Mouse (Mus musculus) kidney, embryonic 16.5 days (tissue): ENCODE data around the gene Ctdnep1. TPM values are rescaled to one million over a fixed set of nuclear protein-coding genes. Genes with fewer than 3 reads are reported as not detected.
"Not testable (repeated sequence)": the region's sequence is repeated elsewhere in the genome, so short reads cannot be mapped to it uniquely, and the experiment has no call there.

Experiments
- ATAC-seq: fragments of 200-750 bp; cut with Nextera tagmentation; 2 replicates; pipeline ENCODE4 v1.8.0; 2017; ENCODE audit warnings: moderate TSS enrichment; ENCODE audit not compliant: low FRiP score, low TSS enrichment
- H3K27ac ChIP-seq: fragments of 300-500 bp; sonication (generic); 2 replicates; pipeline ENCODE4 v1.5.1; 2014; ENCODE audit warnings: low read length
- H3K27me3 ChIP-seq: fragments of 300-500 bp; sonication (generic); 2 replicates; pipeline ENCODE4 v1.6.1; 2014; ENCODE audit warnings: low read length, control low read depth, mixed read lengths; ENCODE audit not compliant: insufficient read depth
- H3K36me3 ChIP-seq: fragments of 300-500 bp; sonication (generic); 2 replicates; pipeline ENCODE4 v1.6.1; 2014; ENCODE audit warnings: low read length, control low read depth, mixed read lengths; ENCODE audit not compliant: insufficient read depth
- H3K4me1 ChIP-seq: fragments of 300-500 bp; sonication (generic); 2 replicates; pipeline ENCODE4 v1.6.1; 2014; ENCODE audit warnings: low read length, control low read depth, mixed read lengths; ENCODE audit not compliant: insufficient read depth
- H3K4me2 ChIP-seq: fragments of 300-500 bp; sonication (generic); replicated peaks from 2 replicates; pipeline ENCODE4 v1.6.1; 2014; ENCODE audit warnings: low read depth, low read length
- H3K4me3 ChIP-seq: fragments of 300-500 bp; sonication (generic); 2 replicates; pipeline ENCODE4 v1.5.1; 2014; ENCODE audit warnings: mild to moderate bottlenecking, low read length
- H3K9ac ChIP-seq: fragments of 300-500 bp; sonication (generic); replicated peaks from 2 replicates; pipeline ENCODE4 v1.6.1; 2014; ENCODE audit warnings: low read length
- H3K9me3 ChIP-seq: fragments of 300-500 bp; sonication (generic); 2 replicates; pipeline ENCODE4 v1.6.1; 2016; ENCODE audit warnings: low read length, control low read depth
- WGBS: fragments of 180-500 bp; shearing (Covaris S2); extraction: QIAGEN DNeasy Blood & Tissue Kit; methylation state at CpG from one replicate; pipeline ENCODE4 v1.1.7; 2014; 5-methylcytosine and 5-hydroxymethylcytosine counted together
- polyA plus RNA-seq: library from polyadenylated mRNA; unstranded; fragments of >200 nt; fragmentation: Nextera tagmentation; extraction: Ambion mirVana; gene quantifications from 2 replicates; pipeline ENCODE4 v1.2.1, GENCODE M21; 2015

Gene Ctdnep1
- polyA plus RNA-seq, 1 experiment from 2014 or later = 35.8 TPM

- peak; percentile 94 for ATAC-seq
- Histone ChIP-seq H3K36me3 (peaks cover 6% of the 10 kb centered on the region; the same call in 1 of the 2 replicates), H3K4me2 (peak within 1 kb of the TSS; percentile 82), H3K27me3 (no peaks in the 10 kb centered on the region; the same call in 1 of the 2 replicates), H3K9ac (peak within 1 kb of the TSS; percentile 72), H3K27ac (peak within 1 kb of the TSS; percentile 92), H3K4me3 (peak within 1 kb of the TSS; percentile 64), H3K4me1 (peaks cover 22% of the 10 kb centered on the region), H3K9me3 (no peaks in the 10 kb centered on the region)
- under 1% methylated on average over 34 of the region's 34 CpGs for WGBS
These were observed 32.7 kb upstream of the Ctdnep1 start, which contains the start of gene Slc2a4 for GRCm38 (mm10) chr11:69948066-69948762. Slc2a4 (minus strand) TSS chr11:69948188.

GRCm38 (mm10) chr11:69948763-69949150 lies 32.2 kb upstream of the Ctdnep1 start:
- peak; percentile 54 for ATAC-seq
- Histone ChIP-seq H3K36me3 (peaks cover 6% of the 10 kb centered on the region; the same call in 1 of the 2 replicates), H3K4me1 (peaks cover 22% of the 10 kb centered on the region), H3K4me3 (peak overlapping the region; percentile 64), H3K27me3 (no peaks in the 10 kb centered on the region; the same call in 1 of the 2 replicates), H3K9ac (peak overlapping the region; percentile 68), H3K4me2 (peak overlapping the region; percentile 82), H3K27ac (peak overlapping the region; percentile 92), H3K9me3 (no peaks in the 10 kb centered on the region)
- WGBS = under 1% methylated on average over 14 of the region's 14 CpGs

- no peaks in the 10 kb centered on the region for H3K9me3 ChIP-seq
- no peak for ATAC-seq
- no peaks in the 10 kb centered on the region for H3K36me3 ChIP-seq
- no peak overlapping the region for H3K4me3 ChIP-seq
- no peak overlapping the region for H3K27ac ChIP-seq
- H3K9ac ChIP-seq = no peak overlapping the region
- no peaks in the 10 kb centered on the region; the same call in 1 of the 2 replicates for H3K27me3 ChIP-seq
- H3K4me1 ChIP-seq = peaks cover 22% of the 10 kb centered on the region
- H3K4me2 ChIP-seq = no peak overlapping the region
- WGBS = 44% methylated on average over 4 of the region's 4 CpGs
These were observed 30.0 kb upstream of the Ctdnep1 start for GRCm38 (mm10) chr11:69950807-69951459.

- Histone ChIP-seq H3K27ac (no peak overlapping the region), H3K4me1 (peaks cover 11% of the 10 kb centered on the region), H3K4me2 (no peak overlapping the region), H3K36me3 (no peaks in the 10 kb centered on the region), H3K9me3 (no peaks in the 10 kb centered on the region), H3K27me3 (no peaks in the 10 kb centered on the region; the same call in 1 of the 2 replicates), H3K4me3 (no peak overlapping the region), H3K9ac (no peak overlapping the region)
- WGBS = 17% methylated on average over 1 of the region's 1 CpGs
- ATAC-seq = no peak
These were observed 28.7 kb upstream of the Ctdnep1 start for GRCm38 (mm10) chr11:69952274-69952673.

- H3K4me1 ChIP-seq = peaks cover 4% of the 10 kb centered on the region
- H3K36me3 ChIP-seq = no peaks in the 10 kb centered on the region
- no peak for ATAC-seq
- WGBS = 58% methylated on average over 11 of the region's 11 CpGs
- no peaks in the 10 kb centered on the region; the same call in 1 of the 2 replicates for H3K27me3 ChIP-seq
- H3K9me3 ChIP-seq = no peaks in the 10 kb centered on the region
- no peak overlapping the region for H3K4me2 ChIP-seq
- no peak overlapping the region for H3K4me3 ChIP-seq
- no peak overlapping the region for H3K27ac ChIP-seq
- H3K9ac ChIP-seq = no peak overlapping the region
These were observed 27.6 kb upstream of the Ctdnep1 start for GRCm38 (mm10) chr11:69953267-69953915.

GRCm38 (mm10) chr11:69955618-69956017 lies 25.3 kb upstream of the Ctdnep1 start:
- H3K4me1 ChIP-seq, H3K4me2 ChIP-seq, H3K9me3 ChIP-seq, H3K27me3 ChIP-seq, H3K4me3 ChIP-seq, H3K9ac ChIP-seq, H3K36me3 ChIP-seq, ATAC-seq, H3K27ac ChIP-seq: not testable (repeated sequence)
- 69% methylated on average over 3 of the region's 4 CpGs for whole genome bisulfite sequencing

DNA sequence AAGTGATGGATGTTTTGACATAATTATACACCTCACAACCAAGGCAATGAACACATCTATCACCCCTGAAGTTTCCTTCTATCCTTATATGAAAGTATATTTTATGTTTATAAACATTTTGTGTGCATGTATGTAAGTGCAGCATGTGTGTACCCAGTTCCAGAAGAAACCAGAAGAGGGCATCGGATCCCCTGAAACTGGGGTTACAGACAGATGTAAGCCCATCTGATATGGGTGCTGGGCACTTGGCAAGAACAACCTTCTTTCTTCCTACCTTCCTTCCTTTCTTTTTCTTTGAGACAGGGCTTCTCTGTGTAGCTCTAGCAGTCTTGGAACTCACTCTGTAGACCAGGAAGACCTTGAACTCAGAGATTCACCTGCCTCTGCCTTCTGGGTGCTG lies 24.7 kb upstream of the Ctdnep1 start:
- ATAC-seq = no peak
- Histone ChIP-seq H3K27me3 (no peaks in the 10 kb centered on the region), H3K4me3 (no peak overlapping the region), H3K4me1 (no peaks in the 10 kb centered on the region), H3K36me3 (no peaks in the 10 kb centered on the region), H3K9me3 (no peaks in the 10 kb centered on the region), H3K27ac (no peak overlapping the region), H3K9ac (no peak overlapping the region), H3K4me2 (no peak overlapping the region)
- 72% methylated on average over 1 of the region's 1 CpGs for WGBS

DNA sequence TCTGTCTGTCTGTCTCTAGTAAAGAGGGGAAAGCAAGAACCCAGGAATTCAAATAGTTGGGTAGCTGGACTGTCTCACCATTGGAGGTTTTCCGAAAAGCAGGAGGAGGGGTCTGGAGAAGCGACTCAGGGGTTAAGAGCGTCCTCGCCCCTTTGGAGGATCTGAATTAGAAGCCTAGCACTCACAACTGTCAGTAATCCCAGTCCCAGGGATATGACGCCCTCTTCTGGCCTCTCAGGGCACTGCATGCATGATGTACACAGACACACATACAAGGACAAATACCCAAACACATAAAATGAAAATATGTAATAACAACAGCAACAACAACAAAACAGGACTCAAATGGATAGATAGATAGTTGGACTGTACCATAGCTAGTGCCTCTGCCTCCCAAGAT lies 20.3 kb upstream of the Ctdnep1 start:
- Histone ChIP-seq H3K4me2 (no peak overlapping the region), H3K4me3 (no peak overlapping the region), H3K9ac (no peak overlapping the region), H3K27me3 (peaks cover 35% of the 10 kb centered on the region), H3K9me3 (no peaks in the 10 kb centered on the region), H3K4me1 (no peaks in the 10 kb centered on the region), H3K36me3 (no peaks in the 10 kb centered on the region), H3K27ac (no peak overlapping the region)
- 38% methylated on average over 5 of the region's 5 CpGs for WGBS
- no peak for ATAC-seq

GRCm38 (mm10) chr11:69961841-69962240 lies 19.1 kb upstream of the Ctdnep1 start:
- Histone ChIP-seq H3K36me3 (no peaks in the 10 kb centered on the region), H3K4me1 (peaks cover 6% of the 10 kb centered on the region; the same call in 1 of the 2 replicates), H3K9me3 (no peaks in the 10 kb centered on the region), H3K4me2 (no peak overlapping the region), H3K9ac (no peak overlapping the region), H3K27me3 (peaks cover 43% of the 10 kb centered on the region), H3K4me3 (no peak overlapping the region), H3K27ac (no peak overlapping the region)
- 26% methylated on average over 5 of the region's 5 CpGs for WGBS
- no peak for ATAC-seq
